Mouse (Mus musculus): ENCODE results near the gene Ippk.

DNA sequence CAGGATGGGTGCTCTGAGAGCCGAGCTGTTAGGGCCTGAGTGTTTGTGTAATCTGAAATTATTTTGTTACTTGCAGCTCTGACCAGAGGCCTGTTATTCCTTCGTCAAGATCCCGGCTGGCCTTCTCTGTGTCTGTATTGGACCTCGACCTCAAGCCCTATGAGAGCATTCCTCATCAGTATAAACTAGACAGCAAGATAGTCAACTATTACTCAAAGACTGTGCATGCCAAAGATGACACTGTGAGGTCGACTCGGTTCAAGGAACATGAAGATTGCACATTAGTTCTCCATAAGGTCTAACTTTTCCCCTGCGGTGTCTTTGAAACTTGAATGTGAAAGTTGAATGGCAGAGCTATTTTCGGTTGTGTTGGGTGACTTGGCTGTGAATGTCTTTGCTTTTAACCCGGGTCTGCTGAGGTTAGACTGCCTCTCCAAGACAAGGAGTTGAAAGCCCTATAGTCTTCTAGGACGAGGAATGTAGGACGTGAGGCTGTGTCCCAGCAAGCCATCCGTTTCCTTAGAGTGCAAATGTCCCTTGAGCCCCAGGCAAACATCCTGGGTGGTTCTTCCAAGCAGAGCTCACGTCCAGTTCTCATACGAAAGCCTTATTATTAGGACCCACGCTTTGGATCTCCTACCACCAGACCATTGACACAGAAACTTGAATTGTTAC is 40.5 kb downstream of the Ippk start:
- TF ChIP-seq CTCF (IDR thresholded peaks at IDR 0.05; ENCODE audit: borderline replicate concordance, control insufficient read depth, extremely low read depth, insufficient read depth, low read length, poor library complexity) (no peak), POLR2A (IDR thresholded peaks at IDR 0.05; ENCODE audit: control insufficient read depth, extremely low read depth, insufficient read depth, low read length, poor library complexity) (no peak)

Measured in thymus, adult 2 months (tissue).